Mouse (Mus musculus) cerebellum, adult 18-20 months (tissue): ENCODE measurements around the gene Lypd1.

ENCODE experiments used
- DNase-seq, 2 experiments: peaks; one replicate each; pipeline ENCODE4 v3.0.0; 2021

The Lypd1 gene

DNA sequence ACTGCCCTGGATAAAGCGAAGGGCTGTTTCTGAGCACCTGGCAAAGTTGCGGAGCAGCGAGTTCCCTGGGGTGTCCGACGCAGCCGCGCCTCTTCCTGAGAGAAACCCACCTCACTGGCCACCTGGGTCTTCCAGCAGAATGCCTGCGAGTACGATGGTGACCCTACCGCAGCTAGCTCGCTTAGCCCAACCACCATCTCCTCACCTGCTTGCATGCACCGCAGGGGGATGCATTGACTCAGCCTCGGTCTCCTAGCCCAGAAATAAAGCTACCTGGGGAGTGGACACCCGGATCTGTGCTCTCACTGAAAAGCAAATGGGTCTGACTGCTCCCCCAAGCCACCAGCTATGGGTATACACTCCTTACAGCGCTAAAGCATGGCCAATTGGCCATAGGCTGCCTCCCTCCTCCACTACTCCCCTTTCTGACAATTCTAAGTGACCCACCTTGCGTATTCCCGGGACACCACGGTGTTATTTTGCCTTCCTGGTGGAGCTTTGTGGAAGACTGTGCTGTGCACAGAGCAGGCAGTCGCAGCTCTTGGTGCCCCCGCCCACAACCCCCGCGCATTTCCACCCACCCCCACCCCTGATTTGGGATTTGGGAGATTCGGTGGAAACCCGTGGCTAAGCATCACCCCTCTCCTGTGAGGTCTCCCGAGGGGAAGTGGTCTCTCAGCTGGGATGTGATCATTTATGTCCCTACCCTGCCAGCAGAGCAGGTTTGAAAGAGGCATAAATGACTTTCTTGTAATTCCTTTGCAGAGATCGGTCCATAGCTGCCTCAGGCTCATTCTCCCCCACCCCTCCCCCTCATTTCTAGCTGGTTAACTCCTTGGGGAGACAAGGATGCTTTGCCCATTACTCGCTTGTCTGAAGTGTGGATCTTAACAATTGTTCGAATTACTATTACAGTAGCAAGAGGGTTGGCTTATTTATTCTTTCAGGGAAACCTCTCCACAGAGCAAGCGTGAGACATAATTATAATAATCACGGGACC lies at the start of gene Lypd1:
Gene Lypd1 (minus strand): TSS at position 501 of the 1,000 bp plus-strand sequence.
- no peak for DNase-seq

GRCm38 (mm10) chr1:125951026-125951425 lies 38.1 kb upstream of the Lypd1 start:
- no peak for DNase-seq

DNA sequence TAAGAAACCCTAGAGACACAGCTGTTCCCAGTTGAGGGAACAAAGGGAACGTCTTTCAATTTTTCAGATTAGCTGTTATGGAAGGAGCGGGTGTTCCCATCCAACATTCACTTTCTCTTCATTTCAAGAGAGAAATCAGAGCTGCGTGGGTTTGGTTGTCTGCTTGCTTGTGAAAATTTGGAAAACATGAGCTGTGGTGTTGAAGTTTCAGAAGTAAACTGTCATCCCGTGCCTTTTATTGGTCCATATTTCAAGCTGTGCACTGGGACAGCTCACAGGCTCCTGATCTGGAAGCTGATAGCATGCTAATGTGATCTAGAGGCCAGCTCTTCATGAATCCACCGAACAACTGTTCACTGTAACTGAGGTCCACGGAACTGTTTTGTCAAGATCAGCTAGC lies 36.2 kb upstream of the Lypd1 start:
- DNase-seq, result no peak

DNA sequence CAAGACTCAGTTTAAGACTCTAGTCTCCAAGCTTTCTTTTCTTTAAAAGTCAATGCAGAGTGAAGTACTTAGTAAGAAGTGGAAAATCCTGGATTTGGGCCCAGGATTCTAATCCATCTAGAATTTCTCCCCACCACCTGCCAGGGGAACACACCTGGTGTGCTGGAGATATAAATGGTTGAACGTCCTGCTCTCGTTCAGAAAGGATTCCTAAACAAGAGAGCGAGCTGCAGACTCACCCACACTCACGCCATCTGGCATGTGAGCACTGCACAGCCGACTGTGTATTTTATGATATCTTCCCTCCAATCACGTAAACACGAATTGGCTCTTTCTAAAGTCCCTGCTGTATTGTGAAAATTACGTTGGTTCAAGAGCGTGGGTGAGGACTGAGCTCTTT lies 32.2 kb upstream of the Lypd1 start:
- no peak for DNase-seq

GRCm38 (mm10) chr1:125943305-125943704 lies 30.4 kb upstream of the Lypd1 start:
- DNase-seq, result no peak

- DNase-seq, result no peak
These were observed 12.6 kb upstream of the Lypd1 start for GRCm38 (mm10) chr1:125925486-125925885.

GRCm38 (mm10) chr1:125923062-125923461 lies 10.2 kb upstream of the Lypd1 start:
- no peak for DNase-seq

DNA sequence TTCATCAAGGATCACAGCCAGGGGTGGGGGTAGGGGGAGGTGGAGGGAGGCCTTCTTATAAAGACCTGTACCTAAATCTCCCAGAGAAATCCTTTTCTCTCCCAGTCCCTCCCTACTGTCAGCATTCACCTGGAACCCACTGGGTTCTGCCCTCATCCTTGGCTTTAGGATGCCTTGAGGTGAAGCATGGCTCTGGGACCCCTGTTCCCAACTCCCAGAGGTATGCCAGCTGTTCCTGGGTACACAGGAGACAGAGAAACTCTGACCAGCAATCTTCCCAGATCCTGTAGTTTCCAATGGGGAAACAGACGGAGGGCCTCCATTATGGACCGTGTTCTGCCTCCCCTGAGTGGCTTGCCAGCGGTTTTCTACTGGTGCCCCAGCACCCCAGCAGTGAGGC lies 7.8 kb upstream of the Lypd1 start:
- DNase-seq, result no peak

DNA sequence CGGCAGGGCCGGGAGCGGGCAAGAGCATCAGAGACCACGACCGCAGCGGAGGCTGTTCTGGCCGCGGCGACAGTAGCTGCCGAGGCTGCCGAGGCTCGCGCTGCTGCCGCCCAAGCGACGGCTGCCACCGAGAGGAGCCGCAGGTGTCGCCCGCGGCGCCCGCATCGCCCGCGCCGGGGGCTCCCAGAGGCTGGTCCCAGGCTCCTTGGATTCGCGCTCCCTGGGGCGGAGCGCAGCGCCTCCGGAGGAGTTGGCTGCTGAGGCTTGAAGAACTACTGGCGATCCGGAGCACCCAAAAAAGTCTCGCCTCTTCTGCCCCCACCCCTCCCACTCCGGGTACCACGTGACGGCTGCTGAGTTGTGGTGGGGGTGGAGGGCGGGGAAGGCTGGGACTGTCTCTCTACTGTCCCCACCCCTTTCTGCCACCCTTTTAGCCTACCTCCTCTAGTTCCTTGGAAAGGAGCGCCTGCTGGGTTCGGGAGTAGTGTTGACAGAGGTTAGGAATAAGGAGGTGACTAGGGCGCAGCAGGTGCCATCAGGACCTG lies 928 bp downstream of the Lypd1 start:
- DNase-seq, result peak; percentile 3 to 5

DNA sequence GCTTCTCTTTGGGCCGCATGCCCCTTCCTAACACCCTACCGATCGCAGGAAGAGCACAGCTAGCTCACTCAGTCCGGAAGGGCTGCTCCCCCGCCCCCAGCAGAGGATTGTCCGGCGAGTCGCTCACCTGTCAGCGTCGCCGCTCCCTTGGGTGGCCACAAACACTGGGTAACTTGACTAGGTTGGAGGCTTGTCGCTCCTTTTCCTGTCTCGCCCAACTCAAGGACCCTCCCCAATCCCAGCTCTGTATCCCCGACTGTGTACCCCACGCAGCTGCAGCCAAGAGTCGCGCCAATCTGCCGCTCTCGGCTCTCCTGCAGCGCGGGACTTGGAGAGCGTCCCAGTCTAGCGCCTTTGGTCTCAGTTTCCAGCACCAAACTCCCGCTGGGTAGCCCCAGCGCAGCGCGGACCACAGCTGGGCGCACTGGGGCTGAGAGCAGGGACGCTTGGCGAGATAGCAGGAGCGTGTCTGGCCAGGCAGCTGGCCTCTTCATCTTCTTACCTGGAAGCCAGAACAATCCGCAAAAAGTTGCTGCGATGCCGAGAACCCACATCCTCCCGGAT lies 1.5 kb downstream of the Lypd1 start:
- peak in 1 of 2 experiments; percentile 3 for DNase-seq

DNA sequence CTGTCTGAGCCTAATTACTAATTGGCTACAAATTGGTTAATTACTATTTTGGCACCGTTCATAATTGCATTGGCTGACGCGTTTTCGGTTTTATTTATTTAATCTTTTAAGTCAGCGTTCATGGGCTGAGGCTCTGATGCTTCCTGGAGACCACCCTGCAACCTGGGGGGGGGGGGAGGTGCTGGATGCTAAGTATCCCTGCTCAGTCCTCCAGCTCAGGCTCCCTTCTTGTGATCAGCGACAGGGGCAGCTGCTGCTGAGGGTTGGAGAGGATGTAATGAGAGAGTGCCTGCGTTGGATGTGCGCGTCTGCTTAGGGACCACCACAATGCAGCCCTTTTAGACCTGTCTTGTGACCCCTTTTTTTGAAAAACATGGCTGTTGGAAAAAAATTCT lies 2.0 kb downstream of the Lypd1 start:
- no peak for DNase-seq

DNA sequence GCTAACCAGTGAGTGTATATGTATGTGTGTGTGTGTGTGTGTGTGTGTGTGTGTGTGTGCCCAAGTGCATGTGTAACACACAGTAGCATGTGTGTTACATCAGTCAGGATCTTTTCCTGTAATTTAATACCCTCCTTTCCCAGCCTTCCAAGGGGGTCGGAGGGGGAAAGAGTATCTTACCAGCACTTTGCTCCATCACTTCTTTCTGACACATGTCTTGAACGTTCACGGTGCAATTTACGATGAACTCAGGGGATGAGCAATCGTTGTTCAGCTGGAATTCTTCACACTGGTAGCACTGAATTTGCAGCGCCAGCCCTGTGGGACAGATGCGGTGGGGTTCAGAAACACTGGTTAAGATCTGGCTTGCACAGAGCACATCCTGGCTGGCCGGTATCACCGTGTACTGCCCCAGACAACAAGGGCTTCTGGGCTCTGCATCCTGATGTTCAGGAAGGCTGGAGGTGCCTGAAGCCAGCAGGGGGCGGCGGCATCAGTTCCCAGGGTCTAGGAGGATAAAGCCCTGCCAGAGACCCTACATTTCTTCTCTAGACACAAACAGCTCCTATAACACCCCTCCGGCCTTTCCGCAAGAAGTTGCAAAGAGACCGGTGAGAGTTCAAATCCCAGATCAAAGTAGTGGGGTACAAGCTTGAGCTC lies 2.6 kb downstream of the Lypd1 start:
- DNase-seq, result peak in 1 of 2 experiments; percentile 2

GRCm38 (mm10) chr1:125893158-125893557 lies 19.7 kb downstream of the Lypd1 start:
- no peak for DNase-seq

GRCm38 (mm10) chr1:125870056-125870455 lies 42.8 kb downstream of the Lypd1 start:
- DNase-seq, result no peak

DNA sequence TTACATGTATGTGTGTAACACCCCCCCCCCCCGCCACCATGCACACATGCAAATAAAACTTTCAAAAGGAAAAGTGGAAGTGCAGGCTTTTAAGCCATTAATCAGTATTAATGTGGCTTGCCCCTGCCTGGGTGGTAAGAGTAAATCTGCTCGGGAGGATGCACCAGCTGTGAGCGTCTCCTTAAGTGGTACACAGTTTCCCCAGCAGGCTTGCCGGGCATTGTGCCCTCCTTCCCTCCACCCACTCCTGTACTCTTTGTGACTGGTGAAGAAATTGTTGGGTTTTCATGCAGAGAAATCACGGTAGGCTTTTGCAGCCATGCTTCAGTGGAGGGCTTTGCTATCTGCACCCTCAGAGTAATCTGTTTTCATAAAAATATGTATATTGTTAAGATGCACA lies 54.3 kb downstream of the Lypd1 start:
- no peak for DNase-seq

DNA sequence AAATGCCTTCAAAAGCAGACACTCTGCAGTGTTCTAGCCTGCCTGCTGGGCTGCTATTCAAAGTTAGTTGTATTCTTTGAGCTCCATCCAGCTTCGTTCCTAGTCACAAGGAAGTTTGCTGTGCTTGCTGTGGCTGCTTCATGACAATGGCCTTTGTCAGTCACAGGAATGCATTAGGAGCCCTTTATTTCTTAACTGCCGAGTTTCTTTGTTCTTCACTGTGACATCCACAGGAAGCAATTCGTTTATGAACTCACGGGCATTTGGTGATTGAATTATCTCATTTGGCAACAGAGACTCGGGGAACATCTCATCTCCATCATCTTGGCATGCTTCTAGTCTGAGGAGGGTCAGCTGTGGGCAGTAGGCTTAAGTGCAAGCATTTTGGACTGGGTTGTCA lies 58.3 kb downstream of the Lypd1 start:
- DNase-seq, result no peak

- peak; percentile 63 to 64 for DNase-seq
These were observed 73.0 kb downstream of the Lypd1 start for GRCm38 (mm10) chr1:125839746-125840392.

DNA sequence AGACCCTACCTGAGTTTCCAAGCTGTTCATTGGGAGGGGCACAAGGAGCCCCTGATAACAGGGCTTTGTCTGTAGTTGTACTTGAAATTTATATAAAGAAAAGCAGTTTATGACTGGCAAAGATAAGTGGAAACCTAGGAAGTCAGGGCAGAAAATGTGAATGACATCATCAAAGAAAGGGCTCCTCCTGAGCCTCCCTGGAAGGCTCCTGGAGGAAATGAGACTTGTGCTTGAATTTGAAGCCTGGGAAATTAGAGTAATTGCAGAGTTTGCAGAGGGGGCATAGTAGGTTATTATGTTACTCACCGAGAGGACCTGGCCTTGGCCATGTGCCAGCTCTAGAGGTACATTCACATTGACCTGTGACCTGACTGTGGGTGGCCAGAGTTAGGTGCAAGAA lies 75.4 kb downstream of the Lypd1 start:
- DNase-seq, result no peak

GRCm38 (mm10) chr1:125823611-125824010 lies 89.3 kb downstream of the Lypd1 start:
- no peak for DNase-seq

DNA sequence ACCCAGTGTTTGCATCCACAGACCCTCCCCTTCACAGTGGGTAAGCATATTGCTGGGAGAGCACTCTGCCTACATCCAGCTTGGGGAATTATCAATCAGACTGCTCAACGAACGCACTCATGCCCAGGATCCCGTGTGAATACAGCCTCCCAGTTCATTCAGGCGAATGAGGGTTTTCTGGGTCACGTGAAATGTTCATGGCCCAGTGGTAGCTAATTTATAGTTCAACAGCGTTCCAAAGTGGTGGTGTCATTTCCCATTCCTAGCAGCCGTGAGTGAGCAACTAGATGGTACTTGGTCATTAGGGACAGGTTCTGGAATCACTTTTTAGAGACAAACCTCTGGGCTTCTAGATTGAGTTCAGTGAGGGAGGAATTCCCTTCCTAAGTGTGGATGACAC lies 91.8 kb downstream of the Lypd1 start:
- DNase-seq, result no peak
